Mouse (Mus musculus) erythroblast, adult 5-6 weeks (primary cell): ENCODE measurements at regions not wholly inside any gene's neighbourhood (a gene's known extent, or its start where the extent isn't known, plus 50 kb on each side); places are given as distances from the start of the nearest gene placed in this dataset.

Source experiments
- ATAC-seq: replicated peaks from 2 replicates; pipeline ENCODE4 v1.8.0; 2016; ENCODE audit warnings: moderate number of reproducible peaks, mild to moderate bottlenecking, moderate TSS enrichment, inconsistent platforms; ENCODE audit not compliant: poor library complexity, low FRiP score, severe bottlenecking

DNA sequence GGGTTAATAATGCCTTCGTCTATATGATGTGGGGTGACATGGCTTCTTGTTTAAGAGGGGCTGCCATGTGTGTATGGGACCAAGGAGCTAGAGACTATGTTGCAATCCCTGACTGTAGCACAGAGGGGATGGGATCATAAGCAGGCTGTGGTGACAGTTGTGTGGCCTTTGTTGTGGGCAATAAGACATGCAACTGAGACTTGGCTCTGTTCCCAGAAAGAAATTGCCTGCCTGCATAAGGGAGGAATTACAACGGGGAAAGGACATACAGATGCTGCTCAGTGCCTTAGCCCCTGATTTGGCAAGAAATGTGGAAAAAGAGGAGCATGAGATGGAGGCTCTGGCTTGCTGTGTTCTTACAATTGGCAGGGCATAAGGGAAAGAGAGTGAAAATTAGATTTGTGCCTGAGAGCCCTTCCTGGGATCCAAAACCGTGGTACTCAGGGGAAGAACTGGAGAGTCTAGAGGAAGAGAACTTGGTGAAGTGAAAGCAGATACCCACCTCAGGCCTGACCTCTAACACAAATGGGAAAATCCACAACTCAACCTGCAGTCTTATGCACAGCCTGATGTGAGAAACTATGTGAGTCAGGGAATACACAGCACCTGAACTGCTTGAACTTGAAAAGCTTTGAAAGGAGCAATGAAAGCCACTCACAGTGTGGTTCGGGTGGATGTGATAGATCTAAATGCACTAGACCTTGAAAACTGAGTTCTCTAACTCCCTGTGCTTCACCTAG, 271.9 kb downstream of the 4930544G11Rik start:
- ATAC-seq: no peak

GRCm38 (mm10) chr6:66236368-66236767, 284.0 kb downstream of the 4930544G11Rik start:
- ATAC-seq: no peak

- no peak for ATAC-seq
Measured at GRCm38 (mm10) chr6:66255378-66255777, 279.8 kb upstream of the Mad2l1 start.

DNA sequence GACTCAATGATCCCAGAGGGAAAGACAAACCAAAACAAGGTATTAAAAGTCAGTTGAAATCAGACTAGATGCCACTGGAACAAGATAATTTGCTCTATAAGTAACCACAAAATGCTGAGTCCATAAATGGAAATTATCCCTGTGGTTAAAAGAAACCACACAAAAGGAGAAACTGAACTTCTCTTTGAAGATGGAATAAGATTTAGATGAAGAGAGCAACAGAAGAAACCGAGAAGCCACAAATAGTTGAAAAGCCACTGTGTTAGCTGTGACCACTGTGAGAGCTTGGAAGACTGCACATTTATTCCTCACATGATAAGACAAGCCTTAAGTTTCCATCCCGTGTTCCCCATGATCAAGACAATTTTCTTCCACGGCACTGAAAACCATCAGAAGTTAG, 271.8 kb upstream of the Mad2l1 start:
- ATAC-seq: no peak

- no peak for ATAC-seq
Measured at GRCm38 (mm10) chr6:66263918-66264317, 271.3 kb upstream of the Mad2l1 start.

DNA sequence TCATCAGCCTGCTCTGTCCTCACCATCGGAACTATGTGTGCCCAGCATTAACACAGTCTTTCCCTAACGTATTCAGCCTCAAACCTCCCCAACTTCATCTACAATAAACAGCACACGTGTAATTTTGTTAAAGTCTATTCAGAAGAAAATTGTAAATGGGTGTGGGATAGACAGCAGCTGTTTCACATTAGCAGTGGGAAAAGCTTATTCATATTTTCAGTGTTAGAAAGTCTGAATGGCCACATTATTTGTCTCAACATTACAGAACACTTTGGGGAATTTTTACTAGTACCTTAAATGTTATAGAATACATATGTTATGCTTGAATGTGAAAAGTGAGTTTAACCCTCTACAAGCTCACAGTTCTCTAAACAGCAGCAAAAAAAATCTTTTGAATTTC, 266.8 kb upstream of the Mad2l1 start:
- no peak for ATAC-seq

GRCm38 (mm10) chr6:66271414-66272206, 263.6 kb upstream of the Mad2l1 start:
- no peak for ATAC-seq

GRCm38 (mm10) chr6:66272216-66272615, 263.0 kb upstream of the Mad2l1 start:
- no peak for ATAC-seq

- ATAC-seq: no peak
Measured at GRCm38 (mm10) chr6:66274737-66275136, 260.5 kb upstream of the Mad2l1 start.

DNA sequence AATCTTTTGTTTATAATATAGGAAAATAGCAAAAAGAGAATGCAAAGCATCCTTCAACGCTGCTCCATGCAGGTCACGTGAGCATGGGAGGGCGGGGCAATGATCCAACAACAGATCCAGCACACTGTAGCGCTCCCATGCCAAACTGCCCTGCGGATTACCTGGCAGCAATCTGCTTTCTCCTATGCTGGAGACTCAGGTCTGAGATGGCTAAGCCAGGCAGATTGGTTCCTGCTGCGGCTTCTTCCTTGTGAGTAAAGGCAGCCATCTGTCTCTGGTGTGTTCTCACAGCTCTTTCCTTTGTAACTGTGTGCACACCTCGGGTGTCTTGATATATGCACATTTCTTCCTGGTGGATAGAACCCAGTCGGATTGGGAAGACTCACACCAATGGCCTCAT, 254.5 kb upstream of the Mad2l1 start:
- no peak for ATAC-seq

DNA sequence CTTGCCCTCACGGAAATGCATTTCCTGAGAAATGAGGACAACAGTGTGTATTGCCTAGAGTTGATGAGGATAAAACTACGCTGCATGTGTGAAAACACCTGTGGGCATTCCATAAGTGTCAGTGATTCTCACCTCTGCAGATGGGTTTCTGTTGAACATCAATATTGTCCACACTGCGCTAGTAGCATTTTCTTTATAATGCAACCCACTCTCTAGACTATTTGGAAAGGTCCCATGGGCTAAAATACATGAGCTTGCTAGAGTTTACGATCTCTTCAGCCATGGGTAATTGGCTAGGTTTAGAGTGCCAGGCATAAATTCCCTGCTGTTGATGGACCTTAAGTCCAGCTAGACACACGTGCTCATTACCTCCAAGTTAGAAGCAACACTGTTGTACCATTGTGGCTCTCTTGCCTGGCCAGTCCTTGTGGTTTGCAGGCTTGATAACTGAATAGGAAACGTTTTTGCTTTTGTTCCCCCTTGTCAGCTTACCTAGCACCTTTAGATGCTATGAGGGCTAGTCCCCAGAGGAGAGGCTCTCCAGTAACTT, 252.5 kb upstream of the Mad2l1 start:
- ATAC-seq: no peak

DNA sequence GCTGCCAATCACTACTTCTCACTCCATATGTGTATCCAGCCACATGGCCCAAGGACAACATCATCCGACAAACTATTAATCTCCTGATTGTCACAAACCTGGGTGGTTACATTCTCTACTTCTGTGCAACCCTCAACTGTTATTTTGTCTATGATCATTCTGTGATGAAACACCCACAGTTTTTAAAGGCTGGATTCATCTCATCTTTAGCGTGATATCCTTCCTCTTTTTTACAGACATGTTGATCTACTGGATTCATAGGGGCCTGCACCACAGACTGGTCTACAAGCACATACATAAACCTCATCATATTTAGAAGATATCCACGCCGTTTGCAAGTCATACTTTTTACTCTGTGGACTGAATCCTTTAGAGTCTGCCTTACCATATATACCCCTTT, 251.7 kb upstream of the Mad2l1 start:
- ATAC-seq: no peak

DNA sequence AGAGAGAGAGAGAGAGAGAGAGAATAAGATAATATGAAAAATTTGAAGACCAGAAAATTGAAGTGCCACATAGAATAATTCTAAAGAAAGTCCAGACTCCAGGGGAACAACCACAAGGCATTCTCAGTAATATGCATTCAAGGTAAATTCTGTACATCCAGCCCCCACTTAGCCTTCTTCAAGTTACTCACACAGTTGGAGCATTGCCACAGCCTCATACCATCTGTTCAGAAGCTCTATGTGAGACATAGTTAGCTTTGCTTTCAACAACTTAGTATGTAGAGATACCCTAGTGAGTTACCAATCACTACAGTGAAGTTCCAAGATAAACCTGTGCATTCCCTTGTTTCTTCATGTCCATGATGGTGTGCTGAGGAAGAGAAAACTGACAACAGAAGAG, 247.6 kb upstream of the Mad2l1 start:
- no peak for ATAC-seq

GRCm38 (mm10) chr6:66289196-66289595, 246.0 kb upstream of the Mad2l1 start:
- ATAC-seq: no peak

GRCm38 (mm10) chr6:66291576-66291975, 243.6 kb upstream of the Mad2l1 start:
- ATAC-seq: no peak

GRCm38 (mm10) chr6:66298056-66298455, 237.1 kb upstream of the Mad2l1 start:
- ATAC-seq: no peak

DNA sequence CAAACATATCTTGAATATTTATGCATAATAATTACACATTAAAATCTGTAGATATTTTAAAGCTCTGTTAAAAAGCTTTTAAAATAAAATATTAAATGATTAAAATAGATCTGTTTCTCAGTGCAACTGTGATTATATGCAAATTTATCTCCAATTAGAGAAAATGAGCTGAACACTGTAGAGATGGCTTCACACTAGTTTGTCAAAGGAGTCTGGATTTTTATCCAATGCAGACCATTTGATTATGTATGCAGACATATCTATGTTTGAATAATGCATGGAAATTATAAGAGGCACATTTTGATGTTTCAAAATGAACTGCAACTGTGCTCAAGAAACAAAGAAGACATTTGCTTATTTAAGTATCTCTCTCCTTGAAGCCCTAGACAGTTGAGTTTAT, 235.0 kb upstream of the Mad2l1 start:
- ATAC-seq: no peak

DNA sequence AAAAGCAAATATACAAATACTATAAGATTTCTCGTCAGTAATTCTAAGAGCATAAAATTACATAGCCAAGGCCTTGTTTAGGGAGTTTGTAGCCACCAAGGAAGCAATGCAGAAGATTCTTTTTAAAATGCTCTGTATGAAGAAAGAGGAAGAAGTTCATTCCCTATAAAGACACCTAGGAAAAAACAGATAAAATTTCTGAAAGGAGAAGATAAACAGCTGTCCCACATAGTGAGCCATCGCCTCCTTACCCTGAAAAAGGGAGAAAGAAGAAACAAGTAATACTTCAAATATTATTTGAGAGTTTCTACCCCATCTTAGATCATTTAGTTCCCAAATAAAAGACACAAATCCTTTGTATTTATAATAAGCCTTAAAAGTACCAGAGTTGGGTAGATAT, 190.3 kb upstream of the Mad2l1 start:
- ATAC-seq: no peak

- ATAC-seq: peak; percentile 77
Measured at GRCm38 (mm10) chr6:66347356-66347755, 187.8 kb upstream of the Mad2l1 start.

- ATAC-seq: no peak
Measured at GRCm38 (mm10) chr6:66361130-66361529, 174.1 kb upstream of the Mad2l1 start.

- no peak for ATAC-seq
Measured at GRCm38 (mm10) chr6:66367263-66367662, 167.9 kb upstream of the Mad2l1 start.
